ENCODE assay signal across 22 mouse cellular contexts in the genomic region with DNA sequence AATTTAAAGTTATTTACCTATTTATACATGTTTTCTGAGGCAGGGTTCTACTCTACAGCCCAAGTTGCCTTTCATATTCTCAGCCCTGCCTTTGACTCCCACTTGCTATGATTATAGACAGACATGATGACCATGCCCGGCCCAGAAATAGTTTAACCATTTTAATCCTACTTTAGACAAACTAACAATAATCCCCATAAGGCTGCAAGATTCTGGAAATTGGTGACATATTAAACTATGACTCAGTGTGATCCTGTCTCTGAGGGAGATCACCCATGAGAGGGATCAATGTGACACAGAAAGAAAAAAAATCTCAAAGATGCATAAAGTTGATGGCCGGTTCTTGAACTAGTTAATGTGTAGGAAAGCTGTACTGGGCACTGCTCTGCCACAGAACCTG. TPM values are rescaled to one million over a fixed set of nuclear protein-coding genes. Genes with fewer than 3 reads are reported as not detected.
DNase-seq lines count a peak whose midpoint lies in the region; ATAC-seq and TF ChIP-seq lines count a peak whose summit lies in the region.
"Had no signal": no experiment of that assay in that cellular context is flagged by ENCODE, and none has a peak within 500 bp of the region (broad histone marks: within the 10 kb centered on the region; RNA-seq: fewer than 3 reads in every experiment).

No protein-coding gene starts in this region.

- no peak overlapping the region for H3K9ac ChIP-seq in kidney, embryonic 15.5 days
- H3K9ac ChIP-seq in kidney, postnatal 0 days (ENCODE audit: low read depth, low read length), result no peak overlapping the region
- H3K9ac ChIP-seq in kidney, embryonic 16.5 days (replicated peaks; ENCODE audit: low read length), result no peak overlapping the region
- H3K9ac ChIP-seq in neural tube, embryonic 15.5 days (replicated peaks), result no peak overlapping the region

- ATAC-seq in kidney, embryonic 15.5 days (replicated peaks; ENCODE audit: low FRiP score), result no peak
- ATAC-seq in kidney, postnatal 0 days (replicated peaks; ENCODE audit: low FRiP score, low read depth), result no peak
- no peak for ATAC-seq in kidney, embryonic 16.5 days (ENCODE audit: low FRiP score, low TSS enrichment)
- ATAC-seq in Patski, result peak; percentile 69
- no peak for ATAC-seq in neural tube, embryonic 15.5 days (ENCODE audit: low FRiP score)
- ATAC-seq: activated CD4-positive, CD25-positive, alpha-beta regulatory T cell, adult 4 months; CD4-positive, CD25-positive, alpha-beta regulatory T cell, adult 4 months had no signal

- peak; percentile 69 for DNase-seq in kidney, adult 2 months
- peak; percentile 62 for DNase-seq in kidney, adult 9 months
- no peak for DNase-seq in kidney, adult 11 months
- DNase-seq in kidney, postnatal 0 days (ENCODE audit: low spot score), result peak; percentile 4
- DNase-seq in Patski (ENCODE audit: low read depth, low spot score), result peak; percentile 54
- DNase-seq: adrenal gland, adult 2 months; adrenal gland, adult 8-10 months; adrenal gland, postnatal 10 days; adrenal gland, postnatal 14 days; adrenal gland, postnatal 25 days; adrenal gland, postnatal 36 days; B cell, adult 2 months; cerebellum, adult 11 months; cerebellum, adult 11-12 months; cerebellum, adult 18-20 months had no signal

- POLR2A ChIA-PET in Patski (lab: Charles Lee), result no interaction called here

- no peaks in the 10 kb centered on the region for H3K36me3 ChIP-seq in kidney, adult 2 months (ENCODE audit: control insufficient read depth, insufficient read depth, low read length)
- H3K36me3 ChIP-seq in kidney, embryonic 15.5 days, result no peaks in the 10 kb centered on the region
- no peaks in the 10 kb centered on the region for H3K36me3 ChIP-seq in kidney, postnatal 0 days (ENCODE audit: insufficient read depth, low read length)
- H3K36me3 ChIP-seq in kidney, embryonic 16.5 days (ENCODE audit: insufficient read depth, low read length), result no peaks in the 10 kb centered on the region
- no peaks in the 10 kb centered on the region for H3K36me3 ChIP-seq in neural tube, embryonic 15.5 days
- H3K36me3 ChIP-seq: G1E had no signal

- H3K9me3 ChIP-seq in kidney, embryonic 15.5 days (replicated peaks), result no peaks in the 10 kb centered on the region
- H3K9me3 ChIP-seq in kidney, postnatal 0 days (replicated peaks; ENCODE audit: low read length), result no peaks in the 10 kb centered on the region
- H3K9me3 ChIP-seq in kidney, embryonic 16.5 days (ENCODE audit: low read length), result no peaks in the 10 kb centered on the region
- H3K9me3 ChIP-seq in neural tube, embryonic 15.5 days (replicated peaks), result no peaks in the 10 kb centered on the region
- H3K9me3 ChIP-seq: G1E had no signal

- H3K27ac ChIP-seq in kidney, adult 2 months (ENCODE audit: insufficient read depth, low read depth, low read length), result no peak overlapping the region
- H3K27ac ChIP-seq in kidney, embryonic 15.5 days, result no peak overlapping the region
- no peak overlapping the region for H3K27ac ChIP-seq in kidney, postnatal 0 days
- no peak overlapping the region for H3K27ac ChIP-seq in kidney, embryonic 16.5 days (ENCODE audit: low read length)
- H3K27ac ChIP-seq in neural tube, embryonic 15.5 days (replicated peaks), result no peak overlapping the region

- TF ChIP-seq CTCF in kidney, adult 2 months (conservative IDR thresholded peaks at IDR 0.05; ENCODE audit: insufficient read depth, insufficient read length, low read depth, low read length), result no peak
- TF ChIP-seq CTCF in kidney, postnatal 0 days (IDR thresholded peaks at IDR 0.05; ENCODE audit: low read depth), result no peak
- no peak for TF ChIP-seq CTCF in Patski (IDR thresholded peaks at IDR 0.05)

- H3K4me3 ChIP-seq in kidney, adult 2 months (ENCODE audit: insufficient read depth, low read depth, low read length), result no peak overlapping the region
- no peak overlapping the region for H3K4me3 ChIP-seq in kidney, embryonic 15.5 days (replicated peaks)
- H3K4me3 ChIP-seq in kidney, postnatal 0 days (replicated peaks; ENCODE audit: low read depth, low read length), result no peak overlapping the region
- no peak overlapping the region for H3K4me3 ChIP-seq in kidney, embryonic 16.5 days (ENCODE audit: low read length)
- H3K4me3 ChIP-seq in neural tube, embryonic 15.5 days (replicated peaks), result no peak overlapping the region

- H3K4me2 ChIP-seq in kidney, embryonic 15.5 days, result no peak overlapping the region
- no peak overlapping the region for H3K4me2 ChIP-seq in kidney, postnatal 0 days (ENCODE audit: low read length)
- H3K4me2 ChIP-seq in kidney, embryonic 16.5 days (replicated peaks; ENCODE audit: low read depth, low read length), result no peak overlapping the region
- no peak overlapping the region for H3K4me2 ChIP-seq in neural tube, embryonic 15.5 days

- 59% methylated on average over 2 of the region's 2 CpGs for WGBS in kidney, adult 2 months
- 83% methylated on average over 2 of the region's 2 CpGs for WGBS in kidney, embryonic 15.5 days
- WGBS in kidney, postnatal 0 days, result 75% methylated on average over 2 of the region's 2 CpGs
- 80% methylated on average over 2 of the region's 2 CpGs for WGBS in kidney, embryonic 16.5 days
- 97% methylated on average over 2 of the region's 2 CpGs for WGBS in neural tube, embryonic 15.5 days

- peaks cover 20% of the 10 kb centered on the region; the same call in 1 of the 2 replicates for H3K4me1 ChIP-seq in kidney, adult 2 months (ENCODE audit: control insufficient read depth, insufficient read depth, low read length)
- H3K4me1 ChIP-seq in kidney, embryonic 15.5 days, result no peaks in the 10 kb centered on the region
- H3K4me1 ChIP-seq in kidney, postnatal 0 days (replicated peaks; ENCODE audit: insufficient read depth, low read length), result no peaks in the 10 kb centered on the region
- H3K4me1 ChIP-seq in kidney, embryonic 16.5 days (ENCODE audit: insufficient read depth, low read length), result peaks cover 5% of the 10 kb centered on the region; the same call in 1 of the 2 replicates
- no peaks in the 10 kb centered on the region; the same call in 1 of the 2 replicates for H3K4me1 ChIP-seq in neural tube, embryonic 15.5 days

- in situ Hi-C loops in Patski (cut with MboI; ENCODE audit: low pct_unique_long_range_greater_than_20kb), result no loop called here

- TF ChIP-seq POLR2A in kidney, adult 2 months (IDR thresholded peaks at IDR 0.05; ENCODE audit: low read depth, low read length), result no peak

- no peaks in the 10 kb centered on the region for H3K27me3 ChIP-seq in kidney, adult 2 months (replicated peaks; ENCODE audit: control insufficient read depth, insufficient read depth, low read length)
- H3K27me3 ChIP-seq in kidney, embryonic 15.5 days, result no peaks in the 10 kb centered on the region
- no peaks in the 10 kb centered on the region for H3K27me3 ChIP-seq in kidney, postnatal 0 days (ENCODE audit: insufficient read depth, low read length)
- no peaks in the 10 kb centered on the region for H3K27me3 ChIP-seq in kidney, embryonic 16.5 days (ENCODE audit: insufficient read depth, low read length)
- H3K27me3 ChIP-seq in Patski, result no peaks in the 10 kb centered on the region
- no peaks in the 10 kb centered on the region for H3K27me3 ChIP-seq in neural tube, embryonic 15.5 days (replicated peaks)
- H3K27me3 ChIP-seq: CH12.LX had no signal

- CTCF ChIA-PET in Patski (lab: Charles Lee), result interaction anchor here (0.7 to 1.6 kb wide), 3 partner anchors 15 to 29 kb away, joined by 3 read pairs; no protein-coding TSS in a partner anchor

RNA-seq across cellular contexts. Expression of a gene that starts 39.1 kb away (rescaled TPM):
- 88.7 and 99.9 TPM in 2 replicates for polyA plus RNA-seq in kidney, adult 2 months (2012; rRNA removed)
- polyA plus RNA-seq in kidney, embryonic 15.5 days (2015; fragmentation: Nextera tagmentation; extraction: Ambion mirVana), result 24.0 and 24.2 TPM in 2 replicates
- polyA plus RNA-seq in kidney, postnatal 0 days (2015; fragmentation: Nextera tagmentation; extraction: Ambion mirVana), result 41.7 and 44.6 TPM in 2 replicates
- polyA plus RNA-seq in kidney, embryonic 16.5 days (2015; fragmentation: Nextera tagmentation; extraction: Ambion mirVana), result 24.0 and 26.8 TPM in 2 replicates
- 183 TPM for polyA plus RNA-seq in Patski (2021)
- polyA plus RNA-seq in neural tube, embryonic 15.5 days (2015; fragmentation: Nextera tagmentation; extraction: Ambion mirVana), result 15.2 and 17.2 TPM in 2 replicates
